Mouse (Mus musculus): ENCODE measurements around the gene Fam155a.

GRCm38 (mm10) chr8:9735169-9735568 is 35.8 kb downstream of the Fam155a start:
- TF ChIP-seq CTCF (IDR thresholded peaks at IDR 0.05; ENCODE audit: borderline replicate concordance, insufficient read depth, low read length) (no peak), POLR2A (IDR thresholded peaks at IDR 0.05; ENCODE audit: low read depth, low read length) (no peak)

Measured in embryonic fibroblast, embryonic 13.5 days (primary cell).